Comparison of ENCODE assay signal across 17 mouse cellular contexts in genomic region chr2:102981446-102982314, GRCm38 (mm10).
DNase-seq lines count a peak whose midpoint lies in the region; ATAC-seq and TF ChIP-seq lines count a peak whose summit lies in the region.
"Had no signal": no experiment of that assay in that cellular context is flagged by ENCODE, and none has a peak within 500 bp of the region (broad histone marks: within the 10 kb centered on the region; RNA-seq: fewer than 3 reads in every experiment).

No protein-coding gene starts in this region.

- intact Hi-C loops in heart, postnatal 36 days (cut with DNase I), result no loop called here

- no peaks in the 10 kb centered on the region for H3K36me3 ChIP-seq in midbrain, postnatal 0 days (ENCODE audit: insufficient read depth, low read length)
- H3K36me3 ChIP-seq in midbrain, embryonic 15.5 days (replicated peaks), result no peaks in the 10 kb centered on the region
- H3K36me3 ChIP-seq in stomach, postnatal 0 days (ENCODE audit: control insufficient read depth, insufficient read depth, low read length), result no peaks in the 10 kb centered on the region
- no peaks in the 10 kb centered on the region for H3K36me3 ChIP-seq in forebrain, embryonic 13.5 days (ENCODE audit: poor library complexity, severe bottlenecking)
- H3K36me3 ChIP-seq: embryonic facial prominence, embryonic 10.5 days; heart, embryonic 15.5 days; liver, embryonic 12.5 days; stomach, embryonic 15.5 days had no signal

- TF ChIP-seq EP300 in stomach, postnatal 0 days (optimal IDR thresholded peaks at IDR 0.05), result no peak

- no peak for ATAC-seq in midbrain, postnatal 0 days (ENCODE audit: low FRiP score)
- no peak for ATAC-seq in midbrain, embryonic 15.5 days (replicated peaks)
- ATAC-seq in hematopoietic stem cell, adult 5-6 weeks (replicated peaks in 1 of 2; ENCODE audit: insufficient read depth in 1 of 2, low FRiP score in 2 of 2, low TSS enrichment in 1 of 2, low read depth in 1 of 2, poor library complexity in 2 of 2, severe bottlenecking in 2 of 2), result peak; percentile 45 to 56; a peak in 2 of 4 replicates
- no peak for ATAC-seq in stomach, postnatal 0 days (ENCODE audit: low FRiP score, low TSS enrichment)
- ATAC-seq in forebrain, embryonic 13.5 days, result no peak
- ATAC-seq: liver, embryonic 12.5 days had no signal

- H3K9ac ChIP-seq in midbrain, postnatal 0 days (replicated peaks; ENCODE audit: low read length, poor library complexity, severe bottlenecking), result no peak overlapping the region
- no peak overlapping the region for H3K9ac ChIP-seq in midbrain, embryonic 15.5 days
- no peak overlapping the region for H3K9ac ChIP-seq in stomach, postnatal 0 days (ENCODE audit: low read length)
- no peak overlapping the region for H3K9ac ChIP-seq in forebrain, embryonic 13.5 days
- H3K9ac ChIP-seq: heart, embryonic 15.5 days; liver, embryonic 12.5 days; stomach, embryonic 15.5 days had no signal

- H3K4me2 ChIP-seq in midbrain, postnatal 0 days (ENCODE audit: low read depth, low read length, poor library complexity, severe bottlenecking), result no peak overlapping the region
- no peak overlapping the region for H3K4me2 ChIP-seq in midbrain, embryonic 15.5 days
- no peak overlapping the region for H3K4me2 ChIP-seq in stomach, postnatal 0 days (replicated peaks; ENCODE audit: low read depth)
- no peak overlapping the region for H3K4me2 ChIP-seq in forebrain, embryonic 13.5 days
- H3K4me2 ChIP-seq: heart, embryonic 15.5 days; liver, embryonic 12.5 days; stomach, embryonic 15.5 days had no signal

- 91% methylated on average over 8 of the region's 8 CpGs for WGBS in midbrain, postnatal 0 days
- WGBS in midbrain, embryonic 15.5 days, result 89% methylated on average over 8 of the region's 8 CpGs
- 79% methylated on average over 8 of the region's 8 CpGs for WGBS in stomach, postnatal 0 days
- WGBS in forebrain, embryonic 13.5 days, result 86% methylated on average over 8 of the region's 8 CpGs

- no peaks in the 10 kb centered on the region for H3K4me1 ChIP-seq in midbrain, postnatal 0 days (ENCODE audit: insufficient read depth, low read length)
- no peaks in the 10 kb centered on the region for H3K4me1 ChIP-seq in midbrain, embryonic 15.5 days
- H3K4me1 ChIP-seq in stomach, postnatal 0 days (replicated peaks; ENCODE audit: control insufficient read depth, insufficient read depth), result no peaks in the 10 kb centered on the region
- no peaks in the 10 kb centered on the region for H3K4me1 ChIP-seq in forebrain, embryonic 13.5 days
- H3K4me1 ChIP-seq: embryonic facial prominence, embryonic 10.5 days; heart, embryonic 15.5 days; stomach, embryonic 15.5 days had no signal

- no peak overlapping the region for H3K4me3 ChIP-seq in midbrain, postnatal 0 days (ENCODE audit: low read depth, low read length)
- no peak overlapping the region for H3K4me3 ChIP-seq in midbrain, embryonic 15.5 days
- H3K4me3 ChIP-seq in stomach, postnatal 0 days (ENCODE audit: low read depth, low read length), result no peak overlapping the region
- no peak overlapping the region for H3K4me3 ChIP-seq in forebrain, embryonic 13.5 days
- H3K4me3 ChIP-seq: embryonic facial prominence, embryonic 10.5 days; heart, embryonic 15.5 days; liver, embryonic 12.5 days; stomach, embryonic 15.5 days had no signal

- no peaks in the 10 kb centered on the region for H3K27me3 ChIP-seq in midbrain, postnatal 0 days (ENCODE audit: insufficient read depth, low read length)
- no peaks in the 10 kb centered on the region for H3K27me3 ChIP-seq in midbrain, embryonic 15.5 days (replicated peaks)
- H3K27me3 ChIP-seq in stomach, postnatal 0 days (ENCODE audit: control insufficient read depth, insufficient read depth, low read length), result no peaks in the 10 kb centered on the region
- H3K27me3 ChIP-seq in forebrain, embryonic 13.5 days, result no peaks in the 10 kb centered on the region
- H3K27me3 ChIP-seq: heart, embryonic 15.5 days; liver, embryonic 12.5 days; stomach, embryonic 15.5 days had no signal

- DNase-seq in heart, adult 11 months, result peak; percentile 74
- no peak for DNase-seq in heart, postnatal 36 days
- no peak for DNase-seq in midbrain, postnatal 0 days (ENCODE audit: low spot score)
- no peak for DNase-seq in stomach, postnatal 0 days (ENCODE audit: low spot score)
- no peak for DNase-seq in right cerebral cortex, adult 2 months (ENCODE audit: low spot score in 2 of 2)
- DNase-seq: cerebellum, postnatal 10 days; kidney, postnatal 10 days; lung, postnatal 36 days; midbrain, embryonic 14.5 days; thymus, postnatal 25 days had no signal

- H3K27ac ChIP-seq in midbrain, postnatal 0 days (ENCODE audit: low read depth, low read length), result no peak overlapping the region
- H3K27ac ChIP-seq in midbrain, embryonic 15.5 days, result no peak overlapping the region
- H3K27ac ChIP-seq in stomach, postnatal 0 days (replicated peaks), result no peak overlapping the region
- H3K27ac ChIP-seq in forebrain, embryonic 13.5 days, result no peak overlapping the region
- H3K27ac ChIP-seq: embryonic facial prominence, embryonic 10.5 days; heart, embryonic 15.5 days; liver, embryonic 12.5 days; stomach, embryonic 15.5 days had no signal

- TF ChIP-seq CTCF in midbrain, postnatal 0 days (IDR thresholded peaks at IDR 0.05), result peak; percentile 47
- TF ChIP-seq CTCF in stomach, postnatal 0 days (IDR thresholded peaks at IDR 0.05; ENCODE audit: low read depth), result peak; percentile 46

- no peaks in the 10 kb centered on the region for H3K9me3 ChIP-seq in midbrain, postnatal 0 days (ENCODE audit: low read length)
- H3K9me3 ChIP-seq in midbrain, embryonic 15.5 days, result no peaks in the 10 kb centered on the region
- H3K9me3 ChIP-seq in stomach, postnatal 0 days (ENCODE audit: control insufficient read depth, low read length), result no peaks in the 10 kb centered on the region
- H3K9me3 ChIP-seq in forebrain, embryonic 13.5 days (replicated peaks), result no peaks in the 10 kb centered on the region
- H3K9me3 ChIP-seq: embryonic facial prominence, embryonic 10.5 days; heart, embryonic 15.5 days; liver, embryonic 12.5 days; stomach, embryonic 15.5 days had no signal

Comparison
In these comparisons a context has a peak if more than half of its experiments do, and no peak if none do; other contexts are left out.
1. ATAC-seq: peak in hematopoietic stem cell, adult 5-6 weeks (2 of 2); none in midbrain, postnatal 0 days (single experiment), midbrain, embryonic 15.5 days (single experiment), stomach, postnatal 0 days (single experiment) and forebrain, embryonic 13.5 days (single experiment).